Mouse (Mus musculus): ENCODE results near the gene Mgat5.

GRCm38 (mm10) chr1:127408957-127409423 lies 204.2 kb downstream of the Mgat5 start:
- TF ChIP-seq CTCF (IDR thresholded peaks at IDR 0.05; ENCODE audit: borderline replicate concordance, extremely low read depth, insufficient read depth, insufficient read length) (no peak), POLR2A (IDR thresholded peaks at IDR 0.05; ENCODE audit: borderline replicate concordance, extremely low read depth, insufficient read depth, insufficient read length, poor library complexity, severe bottlenecking) (no peak)
